Mouse (Mus musculus): ENCODE results near the gene Gpr152.

Gene Gpr152

GRCm38 (mm10) chr19:4150567-4151487, 11.2 kb downstream of the Gpr152 start:
- no peak for DNase-seq (ENCODE audit: low read depth, low spot score)

GRCm38 (mm10) chr19:4151488-4151860, 11.9 kb downstream of the Gpr152 start:
- no peak for DNase-seq (ENCODE audit: low read depth, low spot score)

GRCm38 (mm10) chr19:4151898-4152297, 12.3 kb downstream of the Gpr152 start:
- DNase-seq (ENCODE audit: low read depth, low spot score): no peak

GRCm38 (mm10) chr19:4152445-4153231, 13.1 kb downstream of the Gpr152 start:
- no peak for DNase-seq (ENCODE audit: low read depth, low spot score)

- no peak for DNase-seq (ENCODE audit: low read depth, low spot score)
Observed at GRCm38 (mm10) chr19:4153232-4153654, 13.7 kb downstream of the Gpr152 start, which contains the start of gene Ptprcap. TSS of gene Ptprcap (plus strand) at chr19:4153604.

- no peak for DNase-seq (ENCODE audit: low read depth, low spot score)
Observed at GRCm38 (mm10) chr19:4154437-4155222, 15.0 kb downstream of the Gpr152 start.

GRCm38 (mm10) chr19:4155223-4156072, 15.9 kb downstream of the Gpr152 start:
- DNase-seq (ENCODE audit: low read depth, low spot score): no peak

GRCm38 (mm10) chr19:4156073-4156579, 16.5 kb downstream of the Gpr152 start:
- DNase-seq (ENCODE audit: low read depth, low spot score): no peak

- no peak for DNase-seq (ENCODE audit: low read depth, low spot score)
Observed at GRCm38 (mm10) chr19:4156771-4157170, 17.2 kb downstream of the Gpr152 start.

- DNase-seq (ENCODE audit: low read depth, low spot score): no peak
Observed at GRCm38 (mm10) chr19:4159049-4159448, 19.5 kb downstream of the Gpr152 start.

GRCm38 (mm10) chr19:4162646-4163542, 23.3 kb downstream of the Gpr152 start, which contains the start of gene Rps6kb2:
TSS of gene Rps6kb2 (minus strand) at chr19:4163354.
- peak; percentile 94 for DNase-seq (ENCODE audit: low read depth, low spot score)

GRCm38 (mm10) chr19:4163543-4163887, 23.9 kb downstream of the Gpr152 start:
- DNase-seq (ENCODE audit: low read depth, low spot score): no peak

GRCm38 (mm10) chr19:4164100-4164499, 24.5 kb downstream of the Gpr152 start:
- no peak for DNase-seq (ENCODE audit: low read depth, low spot score)

- no peak for DNase-seq (ENCODE audit: low read depth, low spot score)
Observed at GRCm38 (mm10) chr19:4164721-4165120, 25.1 kb downstream of the Gpr152 start.

- DNase-seq (ENCODE audit: low read depth, low spot score): no peak
Observed at GRCm38 (mm10) chr19:4166678-4167476, 27.3 kb downstream of the Gpr152 start.

- DNase-seq (ENCODE audit: low read depth, low spot score): peak; percentile 98
Observed at GRCm38 (mm10) chr19:4169378-4169784, 29.8 kb downstream of the Gpr152 start.

GRCm38 (mm10) chr19:4169810-4170209, 30.2 kb downstream of the Gpr152 start:
- DNase-seq (ENCODE audit: low read depth, low spot score): no peak

GRCm38 (mm10) chr19:4170723-4171392, 31.3 kb downstream of the Gpr152 start:
- DNase-seq (ENCODE audit: low read depth, low spot score): no peak

Measured in forelimb bud, embryonic 11.5 days (tissue).